Mouse (Mus musculus): ENCODE measurements around the gene Stpg3. TPM values are rescaled to one million over a fixed set of nuclear protein-coding genes. Genes with fewer than 3 reads are reported as not detected.
A peak's percentile ranks its signal among the peaks of the same experiment; 100 is the strongest.

Gene Stpg3
- total RNA-seq, 1 experiment: 0.45 TPM

DNA sequence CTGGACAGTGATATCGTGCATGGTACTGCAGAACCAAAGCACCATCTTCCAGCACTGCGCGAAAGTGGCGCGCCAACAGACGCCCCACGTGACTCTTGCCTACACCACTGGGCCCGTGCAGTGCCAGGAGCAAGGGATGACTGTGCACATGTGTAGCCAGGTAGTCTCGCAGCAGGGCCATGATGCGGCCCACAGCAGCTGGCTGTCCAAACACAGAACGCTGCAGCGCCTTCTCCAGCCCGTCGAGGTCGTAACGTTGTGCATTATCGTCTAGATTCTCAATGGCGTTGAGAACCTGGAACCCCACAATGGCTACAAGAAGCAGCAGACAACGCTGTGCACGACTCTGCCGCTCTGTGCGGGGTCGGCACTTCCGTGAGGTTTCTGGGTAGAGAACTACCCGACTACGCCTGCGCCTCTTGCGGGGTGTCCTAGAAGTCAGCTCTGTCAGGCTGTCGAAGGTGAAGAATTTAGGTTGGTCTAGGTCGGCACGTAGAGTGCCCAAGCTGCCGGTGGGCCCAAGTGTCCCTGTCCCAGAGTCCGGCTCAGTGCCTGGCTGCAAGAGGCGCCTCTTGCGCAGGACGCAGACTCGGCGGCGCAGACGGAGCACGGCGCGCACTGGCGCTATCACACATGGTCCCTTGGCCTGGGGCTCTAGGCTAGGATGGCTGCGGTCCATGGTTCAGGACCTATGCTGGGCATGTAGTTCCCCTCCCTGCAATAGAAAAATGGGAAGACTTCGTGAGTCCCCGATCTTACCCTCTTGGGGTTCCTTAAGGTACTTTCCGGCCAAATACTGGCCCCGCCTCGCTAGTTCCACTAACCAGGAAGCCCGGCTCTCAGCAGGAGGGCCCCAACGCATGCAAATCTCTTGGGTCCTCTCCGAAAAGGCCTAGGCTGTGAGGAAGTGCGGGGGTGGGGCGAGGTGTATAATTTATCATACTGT lies 19.0 kb downstream of the Stpg3 start:
- peak overlapping the region; percentile 45; the same call in 1 of the 2 replicates for H3K27ac ChIP-seq (ENCODE audit: insufficient read depth, low read depth, low read length, poor library complexity, severe bottlenecking)
- no peak for DNase-seq (ENCODE audit: low read depth, low spot score)
- peak overlapping the region; percentile 66 to 67 for H3K4me3 ChIP-seq (ENCODE audit: insufficient read depth in 1 of 2, low read depth in 1 of 2, low read length in 2 of 2, poor library complexity in 1 of 2, severe bottlenecking in 1 of 2)
- peaks cover 13% of the 10 kb centered on the region for H3K36me3 ChIP-seq (ENCODE audit: control insufficient read depth, insufficient read depth, low read length, poor library complexity, severe bottlenecking)
- in situ Hi-C loops (cut with MboI; ENCODE audit: low sequenced_read_pairs in 2 of 2, unreplicated experiment in 2 of 2): no loop called here
- H3K4me1 ChIP-seq (ENCODE audit: control insufficient read depth in 2 of 2, insufficient read depth in 2 of 2, low read length in 2 of 2, poor library complexity in 1 of 2): peaks cover 2 to 22% of the 10 kb centered on the region in 2 experiments; a peak in 2 of 4 replicates
- TF ChIP-seq ZC3H11A (IDR thresholded peaks at IDR 0.05; ENCODE audit: borderline replicate concordance, low read depth, low read length): no peak
- TF ChIP-seq CHD2 (IDR thresholded peaks at IDR 0.05; ENCODE audit: low read depth, low read length): no peak
- no peak for TF ChIP-seq HCFC1 (IDR thresholded peaks at IDR 0.05; ENCODE audit: borderline replicate concordance, insufficient read depth, low read length)
- TF ChIP-seq MAFK (IDR thresholded peaks at IDR 0.05; ENCODE audit: insufficient read depth, low read depth, low read length): no peak
- no peak for TF ChIP-seq ZNF384 (IDR thresholded peaks at IDR 0.05; ENCODE audit: low read depth, low read length)
- peak overlapping the region; percentile 72 for H3K9ac ChIP-seq (ENCODE audit: insufficient read depth, low read depth, low read length, poor library complexity, severe bottlenecking)
- no peaks in the 10 kb centered on the region for H3K9me3 ChIP-seq (ENCODE audit: control insufficient read depth, insufficient read depth, low read depth, low read length)

DNA sequence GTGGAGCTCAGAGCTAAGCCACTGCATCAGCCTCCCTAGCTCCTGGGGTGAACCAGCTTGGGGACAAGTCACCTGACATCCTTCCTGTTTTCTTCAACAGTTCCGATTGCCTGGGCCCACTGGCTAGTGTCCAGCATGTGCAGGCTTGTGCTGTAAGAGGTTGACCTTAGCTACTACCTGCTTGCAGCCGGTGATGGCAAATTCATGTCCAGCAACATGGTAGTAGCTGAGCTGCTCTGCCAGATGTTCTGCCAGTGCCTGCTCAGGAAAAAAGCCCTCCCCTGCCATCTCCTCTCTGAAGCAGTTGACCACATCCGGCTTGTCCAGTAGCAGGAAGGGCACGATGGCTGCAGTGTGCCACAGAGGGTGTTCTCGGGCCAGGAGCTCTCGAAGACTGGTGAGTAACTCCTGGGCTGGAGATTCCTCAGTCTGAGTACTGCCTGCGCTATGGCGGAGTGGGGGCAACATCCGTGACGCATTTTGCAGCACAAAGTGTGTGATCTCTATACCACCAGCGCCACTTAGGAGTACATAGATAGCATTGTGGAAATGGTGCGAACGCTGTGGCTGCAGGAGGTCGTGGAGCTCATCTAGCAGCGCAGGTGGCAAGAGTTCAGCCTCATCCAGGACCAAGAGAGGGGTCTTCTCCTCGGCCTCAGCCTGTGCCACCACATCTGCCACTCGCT lies 19.8 kb downstream of the Stpg3 start:
- in situ Hi-C loops (cut with MboI; ENCODE audit: low sequenced_read_pairs in 2 of 2, unreplicated experiment in 2 of 2): no loop called here
- TF ChIP-seq HCFC1 (IDR thresholded peaks at IDR 0.05; ENCODE audit: borderline replicate concordance, insufficient read depth, low read length) (no peak), ZNF384 (IDR thresholded peaks at IDR 0.05; ENCODE audit: low read depth, low read length) (no peak), ZC3H11A (IDR thresholded peaks at IDR 0.05; ENCODE audit: borderline replicate concordance, low read depth, low read length) (no peak), CHD2 (IDR thresholded peaks at IDR 0.05; ENCODE audit: low read depth, low read length) (no peak), MAFK (IDR thresholded peaks at IDR 0.05; ENCODE audit: insufficient read depth, low read depth, low read length) (no peak)
- H3K36me3 ChIP-seq (ENCODE audit: control insufficient read depth, insufficient read depth, low read length, poor library complexity, severe bottlenecking): peaks cover 4% of the 10 kb centered on the region; the same call in 1 of the 2 replicates
- H3K4me3 ChIP-seq (ENCODE audit: insufficient read depth in 1 of 2, low read depth in 1 of 2, low read length in 2 of 2, poor library complexity in 1 of 2, severe bottlenecking in 1 of 2): peak overlapping the region; percentile 66 to 67
- no peak for DNase-seq (ENCODE audit: low read depth, low spot score)
- H3K27ac ChIP-seq (ENCODE audit: insufficient read depth, low read depth, low read length, poor library complexity, severe bottlenecking): no peak overlapping the region
- H3K4me1 ChIP-seq (ENCODE audit: control insufficient read depth in 2 of 2, insufficient read depth in 2 of 2, low read length in 2 of 2, poor library complexity in 1 of 2): peaks cover 2 to 22% of the 10 kb centered on the region in 2 experiments; a peak in 2 of 4 replicates
- peak overlapping the region; percentile 72; the same call in 1 of the 2 replicates for H3K9ac ChIP-seq (ENCODE audit: insufficient read depth, low read depth, low read length, poor library complexity, severe bottlenecking)
- no peaks in the 10 kb centered on the region for H3K9me3 ChIP-seq (ENCODE audit: control insufficient read depth, insufficient read depth, low read depth, low read length)

GRCm38 (mm10) chr2:25194006-25194405 lies 20.4 kb downstream of the Stpg3 start:
- Histone ChIP-seq H3K9me3 (ENCODE audit: control insufficient read depth, insufficient read depth, low read depth, low read length) (no peaks in the 10 kb centered on the region), H3K4me3 (ENCODE audit: insufficient read depth in 1 of 2, low read depth in 1 of 2, low read length in 2 of 2, poor library complexity in 1 of 2, severe bottlenecking in 1 of 2) (no peak overlapping the region), H3K27ac (ENCODE audit: insufficient read depth, low read depth, low read length, poor library complexity, severe bottlenecking) (no peak overlapping the region), H3K9ac (ENCODE audit: insufficient read depth, low read depth, low read length, poor library complexity, severe bottlenecking) (peak overlapping the region; percentile 12; the same call in 1 of the 2 replicates), H3K4me1 (ENCODE audit: control insufficient read depth in 2 of 2, insufficient read depth in 2 of 2, low read length in 2 of 2, poor library complexity in 1 of 2) (peaks cover 2 to 22% of the 10 kb centered on the region in 2 experiments; a peak in 2 of 4 replicates), H3K36me3 (ENCODE audit: control insufficient read depth, insufficient read depth, low read length, poor library complexity, severe bottlenecking) (peaks cover 3% of the 10 kb centered on the region; the same call in 1 of the 2 replicates)
- in situ Hi-C loops (cut with MboI; ENCODE audit: low sequenced_read_pairs in 2 of 2, unreplicated experiment in 2 of 2): no loop called here
- no peak for DNase-seq (ENCODE audit: low read depth, low spot score)
- TF ChIP-seq ZNF384 (IDR thresholded peaks at IDR 0.05; ENCODE audit: low read depth, low read length) (no peak), HCFC1 (IDR thresholded peaks at IDR 0.05; ENCODE audit: borderline replicate concordance, insufficient read depth, low read length) (no peak), MAFK (IDR thresholded peaks at IDR 0.05; ENCODE audit: insufficient read depth, low read depth, low read length) (no peak), ZC3H11A (IDR thresholded peaks at IDR 0.05; ENCODE audit: borderline replicate concordance, low read depth, low read length) (no peak), CHD2 (IDR thresholded peaks at IDR 0.05; ENCODE audit: low read depth, low read length) (no peak)

DNA sequence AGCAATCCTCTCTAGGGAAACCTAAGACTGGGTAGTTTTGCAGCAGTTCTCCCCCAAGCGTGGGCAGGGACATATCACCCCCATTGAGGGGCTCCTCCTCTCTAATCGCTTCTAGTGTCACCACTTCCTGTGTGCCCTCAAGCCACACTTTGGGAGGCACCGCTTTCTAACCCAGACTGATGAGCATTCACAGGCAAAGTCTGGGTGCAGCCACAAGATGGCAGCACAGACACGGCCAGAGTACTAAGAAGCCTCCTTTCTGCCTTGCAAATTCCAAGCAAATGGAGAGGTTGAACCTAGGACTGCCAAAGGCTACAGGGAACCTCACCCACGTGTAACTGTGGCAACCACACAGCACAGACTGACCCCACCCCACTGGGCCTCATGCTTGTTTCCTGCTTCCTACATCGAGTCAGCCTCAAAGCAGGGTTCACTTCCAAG lies 21.1 kb downstream of the Stpg3 start:
- Histone ChIP-seq H3K9me3 (ENCODE audit: control insufficient read depth, insufficient read depth, low read depth, low read length) (no peaks in the 10 kb centered on the region), H3K27ac (ENCODE audit: insufficient read depth, low read depth, low read length, poor library complexity, severe bottlenecking) (no peak overlapping the region), H3K4me1 (ENCODE audit: control insufficient read depth in 2 of 2, insufficient read depth in 2 of 2, low read length in 2 of 2, poor library complexity in 1 of 2) (peaks cover 2 to 22% of the 10 kb centered on the region in 2 experiments; a peak in 2 of 4 replicates), H3K4me3 (ENCODE audit: insufficient read depth in 1 of 2, low read depth in 1 of 2, low read length in 2 of 2, poor library complexity in 1 of 2, severe bottlenecking in 1 of 2) (peak overlapping the region; percentile 9 to 35; a peak in 3 of 4 replicates), H3K9ac (ENCODE audit: insufficient read depth, low read depth, low read length, poor library complexity, severe bottlenecking) (peak overlapping the region; percentile 12; the same call in 1 of the 2 replicates), H3K36me3 (ENCODE audit: control insufficient read depth, insufficient read depth, low read length, poor library complexity, severe bottlenecking) (peaks cover 3% of the 10 kb centered on the region; the same call in 1 of the 2 replicates)
- TF ChIP-seq HCFC1 (IDR thresholded peaks at IDR 0.05; ENCODE audit: borderline replicate concordance, insufficient read depth, low read length) (no peak), ZC3H11A (IDR thresholded peaks at IDR 0.05; ENCODE audit: borderline replicate concordance, low read depth, low read length) (peak; percentile 82; the same call in 1 of the 2 replicates)
- DNase-seq (ENCODE audit: low read depth, low spot score): peak; percentile 96
- in situ Hi-C loops (cut with MboI; ENCODE audit: low sequenced_read_pairs in 2 of 2, unreplicated experiment in 2 of 2): no loop called here

Measured in ES-E14 (cell line).